Mouse (Mus musculus): ENCODE results near the gene Frmd5.

Frmd5 gene

DNA sequence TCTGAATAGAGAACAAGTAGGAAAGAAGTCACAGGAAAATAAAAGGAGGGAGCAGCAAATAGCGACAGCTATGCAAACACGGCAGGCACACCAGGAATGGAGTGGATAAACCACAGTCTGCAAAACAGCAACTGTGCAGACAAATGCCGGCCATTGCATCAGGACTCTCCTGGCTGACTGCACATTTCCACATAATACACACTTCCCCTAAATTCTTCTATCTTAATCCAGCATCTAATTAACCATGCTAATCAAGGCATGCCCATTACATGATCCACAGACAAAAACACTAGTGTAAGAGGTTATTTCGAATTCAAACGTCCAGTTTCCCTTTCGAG lies 129.3 kb downstream of the Frmd5 start:
- DNase-seq = no peak

- DNase-seq = no peak
Observed at GRCm38 (mm10) chr2:121676951-121677648, 129.8 kb downstream of the Frmd5 start.

- no peak for DNase-seq
Observed at GRCm38 (mm10) chr2:121675895-121676294, 131.0 kb downstream of the Frmd5 start.

- no peak for DNase-seq
Observed at GRCm38 (mm10) chr2:121675136-121675535, 131.8 kb downstream of the Frmd5 start.

DNA sequence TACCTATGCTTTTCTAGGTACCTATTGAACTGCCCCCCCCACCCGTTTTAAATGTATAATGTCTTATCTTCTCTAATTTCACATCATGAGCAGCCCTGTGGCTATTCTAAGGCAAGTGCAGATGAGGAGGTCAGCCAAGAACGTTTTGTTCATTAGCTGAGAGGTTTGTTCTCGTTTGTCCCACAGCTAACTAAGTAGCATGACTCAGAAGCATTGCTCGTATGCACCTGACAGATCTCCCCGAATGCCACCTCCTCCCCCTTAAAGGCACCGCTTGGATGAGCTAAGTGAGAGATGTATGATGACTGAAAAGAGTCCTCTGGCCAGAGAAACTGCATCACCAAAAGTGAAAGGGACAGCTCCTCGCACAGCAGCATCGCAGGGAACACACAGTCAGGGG lies 132.7 kb downstream of the Frmd5 start:
- DNase-seq = no peak

DNA sequence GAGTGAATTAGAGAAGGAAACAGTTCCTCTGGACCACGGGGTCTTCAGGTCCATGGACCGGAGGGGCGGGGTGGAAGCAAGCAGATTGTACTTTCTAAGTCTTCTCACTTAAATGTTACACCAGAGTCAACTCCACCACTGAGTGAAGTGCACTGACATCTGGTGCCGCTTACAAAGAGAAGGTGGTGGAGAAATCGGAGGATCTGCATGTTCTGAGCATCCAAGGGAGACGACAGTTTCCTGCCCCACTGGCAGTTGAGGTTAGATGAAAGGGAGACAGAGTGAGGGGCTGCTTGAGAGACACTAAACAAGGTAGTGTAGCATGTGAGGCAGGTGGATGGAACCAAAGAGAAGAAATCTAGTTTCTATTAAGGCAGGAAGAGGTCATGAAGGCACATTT lies 137.0 kb downstream of the Frmd5 start:
- no peak for DNase-seq

GRCm38 (mm10) chr2:121668256-121668655 lies 138.6 kb downstream of the Frmd5 start:
- DNase-seq = no peak

GRCm38 (mm10) chr2:121661160-121661502 lies 145.8 kb downstream of the Frmd5 start:
- no peak for DNase-seq

DNA sequence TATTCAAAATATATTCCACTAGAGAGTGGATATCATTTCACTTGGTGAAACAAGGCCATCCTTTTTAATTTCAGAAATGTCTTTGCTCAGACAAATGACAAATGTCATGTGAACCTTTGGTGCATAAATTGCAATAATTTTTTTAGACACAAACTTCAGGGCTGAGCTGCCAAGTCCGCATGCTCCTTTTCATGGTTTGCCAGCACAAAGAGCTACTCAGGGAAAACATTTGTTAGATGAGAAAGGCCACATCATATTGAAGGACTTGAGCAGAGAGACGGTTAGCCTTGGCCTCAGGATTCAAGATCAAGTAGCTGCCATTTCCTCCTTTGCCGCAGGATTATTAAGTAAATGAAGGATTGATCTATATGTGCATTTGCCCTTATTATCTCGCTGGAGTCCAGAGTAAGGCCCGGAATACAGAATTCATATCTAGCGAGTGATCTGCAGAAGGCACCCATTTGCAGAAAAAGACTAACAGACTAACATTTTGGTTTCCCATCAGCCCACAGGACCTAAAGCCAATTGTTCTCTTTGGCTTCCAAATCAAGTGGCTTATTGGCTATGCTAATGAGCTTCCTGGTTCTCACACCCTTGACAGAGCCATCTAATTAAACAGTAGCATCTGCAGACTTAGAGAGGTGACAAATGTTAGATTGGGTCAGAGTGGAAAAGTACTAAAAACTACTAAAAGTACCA lies 146.3 kb downstream of the Frmd5 start:
- no peak for DNase-seq

GRCm38 (mm10) chr2:121659350-121659749 lies 147.5 kb downstream of the Frmd5 start:
- no peak for DNase-seq

GRCm38 (mm10) chr2:121658123-121658767 lies 148.6 kb downstream of the Frmd5 start:
- DNase-seq = no peak

DNA sequence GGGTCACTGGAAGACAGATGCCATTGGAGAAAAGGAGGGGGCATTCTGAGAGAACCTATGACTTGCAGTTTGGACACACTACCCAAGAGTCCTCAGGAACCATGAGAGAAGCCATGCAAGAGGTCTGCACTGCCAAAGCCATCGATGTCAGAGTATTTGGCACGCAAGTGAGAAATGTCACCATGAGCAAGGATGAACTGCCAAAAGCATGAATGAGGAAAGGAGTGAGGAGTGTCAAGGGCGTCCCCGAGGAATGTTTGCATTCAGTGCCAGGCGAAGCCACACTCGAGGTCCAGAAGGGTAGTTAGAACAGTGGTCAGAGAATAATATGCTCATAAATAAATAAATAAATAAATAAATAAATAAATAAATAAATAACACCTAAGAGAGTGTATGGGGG lies 150.9 kb downstream of the Frmd5 start:
- DNase-seq = no peak

- DNase-seq = no peak
Observed at GRCm38 (mm10) chr2:121655106-121655505, 151.8 kb downstream of the Frmd5 start.

DNA sequence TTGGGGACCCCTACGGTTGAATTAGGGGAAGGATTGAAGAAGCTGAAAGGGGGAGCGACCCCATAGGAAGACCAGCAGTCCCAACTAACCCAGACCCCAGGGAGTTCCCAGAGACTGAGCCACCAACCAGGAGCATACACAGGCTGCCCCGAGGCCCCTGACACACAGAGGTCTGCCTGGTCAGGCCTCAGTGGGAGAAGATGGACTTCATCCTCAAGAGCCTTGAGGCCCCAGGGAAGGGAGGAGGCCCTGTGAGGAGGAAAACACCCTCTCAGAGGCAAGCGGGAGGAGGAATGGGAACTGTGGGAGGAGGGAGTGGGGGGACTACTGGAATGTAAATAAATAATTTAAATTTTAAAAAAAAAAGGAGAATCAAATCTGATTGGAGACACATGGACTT lies 160.4 kb downstream of the Frmd5 start:
- no peak for DNase-seq

DNA sequence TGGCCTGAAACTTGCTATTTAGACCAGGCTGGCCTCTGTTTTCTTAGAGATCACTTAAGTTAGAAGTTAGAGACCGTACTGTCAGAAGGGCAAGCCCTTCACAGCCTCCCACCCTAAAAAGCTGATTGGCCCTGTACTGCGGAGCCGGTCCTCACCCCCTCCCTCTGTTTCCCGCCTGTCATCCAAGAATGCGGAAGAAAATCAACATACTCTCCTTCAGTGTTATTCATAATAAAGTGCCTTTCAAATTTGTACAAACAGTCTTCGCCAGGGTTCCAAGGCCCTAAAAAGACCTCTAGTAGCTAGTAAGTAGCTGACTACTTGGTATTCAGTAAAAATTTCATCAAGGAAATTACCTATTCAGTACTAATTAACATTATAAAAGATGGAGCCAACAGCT lies 164.0 kb downstream of the Frmd5 start:
- DNase-seq = no peak

DNA sequence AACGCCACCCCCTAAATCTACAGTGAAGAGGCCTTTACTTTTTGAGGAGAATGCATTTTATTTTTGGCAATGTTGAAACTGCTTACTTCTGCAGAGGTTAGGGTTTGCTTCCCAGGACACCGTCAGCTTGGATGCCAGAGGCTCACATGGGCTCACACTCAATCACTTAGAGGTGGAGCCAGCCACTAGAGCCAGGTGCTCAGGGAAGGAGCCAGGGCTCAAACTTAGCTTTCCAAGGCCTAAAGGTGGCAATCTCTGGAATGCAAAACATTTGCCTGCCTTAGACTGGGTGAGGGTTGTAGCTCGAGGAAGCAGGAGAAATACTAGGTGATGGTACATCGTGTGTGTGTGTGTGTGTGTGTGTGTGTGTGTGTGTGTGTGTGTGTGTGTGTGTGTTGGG lies 174.8 kb downstream of the Frmd5 start:
- DNase-seq = peak; percentile 15

DNA sequence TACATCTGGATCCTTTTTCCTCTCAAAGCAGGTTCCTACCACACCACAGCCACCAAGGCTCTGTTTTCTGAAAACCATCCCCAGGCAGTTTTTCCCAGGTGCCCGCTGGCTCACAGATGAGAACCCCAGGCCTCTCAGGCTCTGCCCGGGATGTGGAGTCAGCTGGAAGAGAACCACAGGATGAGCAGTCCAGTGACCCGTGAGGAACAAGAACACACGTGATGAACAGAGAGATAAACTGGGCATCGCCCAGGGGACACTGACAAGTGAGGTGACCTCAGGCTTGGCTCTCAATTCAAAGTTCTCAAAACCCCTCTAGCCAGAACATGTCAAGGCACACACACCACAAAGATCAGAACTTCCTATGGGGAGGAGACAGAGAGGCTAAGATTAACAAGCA lies 176.6 kb downstream of the Frmd5 start:
- no peak for DNase-seq

GRCm38 (mm10) chr2:121628290-121628689 lies 178.6 kb downstream of the Frmd5 start:
- DNase-seq = no peak

DNA sequence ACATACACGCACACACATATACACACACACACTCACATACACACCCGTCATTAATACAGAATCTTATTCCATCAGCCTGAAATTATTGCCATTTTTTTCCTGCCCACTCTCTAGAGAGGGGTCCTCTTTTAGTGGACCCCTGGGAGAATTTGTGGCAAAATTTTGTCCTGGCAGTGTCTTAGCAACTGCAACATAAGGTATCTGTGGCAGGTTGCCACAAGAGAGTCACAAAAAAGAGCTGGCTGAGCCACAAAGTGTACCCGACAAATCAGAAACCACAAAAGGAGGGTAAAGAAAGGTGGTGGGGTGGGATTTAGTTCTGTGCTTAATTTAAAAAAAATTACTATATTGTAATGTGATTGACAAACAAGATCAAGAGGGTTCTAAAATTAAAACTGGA lies 181.0 kb downstream of the Frmd5 start:
- DNase-seq = no peak

DNA sequence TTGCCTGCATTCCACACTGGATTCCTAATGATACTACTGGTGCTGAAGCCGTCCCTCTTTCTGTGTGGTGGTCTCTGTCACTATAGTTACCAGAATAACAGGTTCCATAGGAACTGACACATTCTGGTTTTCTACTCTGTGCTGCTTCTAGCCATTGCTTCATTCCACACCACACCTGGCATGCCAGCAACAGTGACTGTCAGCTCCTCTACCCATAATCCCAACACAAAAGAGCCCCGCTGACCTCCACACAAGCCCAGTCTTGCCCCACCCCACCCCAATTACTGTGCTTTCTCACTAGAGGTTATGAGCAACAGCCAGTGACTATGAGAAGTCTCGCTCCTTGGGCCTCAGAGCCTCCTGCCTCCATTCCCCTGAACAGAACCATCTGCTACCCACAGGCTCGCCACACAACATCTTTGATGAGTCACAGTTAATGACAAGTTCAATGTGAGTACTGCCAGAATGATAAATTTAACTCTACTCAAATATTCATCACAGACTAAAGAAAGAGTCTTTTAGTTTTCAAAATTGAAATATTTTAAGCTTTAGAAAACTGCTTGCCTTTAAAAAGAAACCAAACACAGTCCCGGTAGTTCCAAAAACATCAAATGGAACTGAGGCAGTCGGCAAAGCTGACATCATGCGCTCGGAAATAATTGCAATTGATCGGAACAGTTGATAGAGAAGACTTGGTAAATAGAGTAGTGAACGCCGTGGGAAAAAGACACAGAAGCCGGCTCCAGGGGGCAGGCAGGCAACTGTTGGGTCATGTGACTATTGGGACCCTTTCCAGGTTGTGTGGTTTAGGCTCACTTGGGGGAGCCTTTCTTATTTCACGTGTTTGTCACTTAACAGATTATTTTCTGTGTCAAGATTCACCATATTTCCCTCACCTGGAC lies 185.4 kb downstream of the Frmd5 start:
- DNase-seq = no peak

DNA sequence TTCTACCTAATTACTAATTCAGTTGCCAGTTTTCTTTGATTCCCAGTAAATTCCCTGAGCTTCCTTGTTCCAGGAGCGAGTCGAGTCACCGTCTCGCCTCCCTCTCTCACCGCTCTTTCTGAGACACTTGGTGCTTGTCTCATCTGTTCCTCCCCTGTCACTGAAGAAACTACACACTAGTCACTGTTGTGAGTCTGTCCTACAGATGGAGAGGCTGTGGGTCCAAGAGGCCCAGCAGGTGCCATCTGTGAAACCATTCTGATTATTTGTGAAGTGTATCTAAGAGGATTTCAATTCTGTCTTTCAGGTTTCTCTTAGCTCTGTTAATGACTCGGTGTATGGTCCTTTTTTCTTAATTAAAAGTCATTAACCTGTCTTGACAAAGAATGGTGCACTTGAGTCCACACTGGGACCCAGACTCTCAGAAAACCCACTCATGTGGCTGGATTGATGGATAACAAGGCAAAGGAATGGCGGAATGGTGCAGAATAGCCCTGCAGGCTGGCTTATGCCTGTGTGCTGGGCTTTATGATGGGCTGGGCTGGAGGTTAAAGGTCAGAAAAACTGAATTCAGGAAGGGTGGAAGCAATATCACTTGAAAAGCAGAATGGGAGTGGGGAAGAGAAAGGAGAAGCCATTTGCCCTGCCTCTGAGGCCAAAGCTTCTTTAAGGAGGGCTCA lies 186.2 kb downstream of the Frmd5 start:
- DNase-seq = no peak

GRCm38 (mm10) chr2:121615199-121615559 lies 191.7 kb downstream of the Frmd5 start:
- no peak for DNase-seq
